In genomic region chr5:49755531-49755930, GRCm38 (mm10) we compare ENCODE assay signal across 25 mouse cellular contexts.
"Had no signal": no experiment of that assay in that cellular context is flagged by ENCODE, and none has a peak within 500 bp of the region (broad histone marks: within the 10 kb centered on the region; RNA-seq: fewer than 3 reads in every experiment).

No protein-coding gene starts in this region.

- H3K9me3 ChIP-seq: limb, embryonic 12.5 days; liver, embryonic 12.5 days; liver, embryonic 15.5 days; lung, embryonic 15.5 days; megakaryocyte, embryonic 14.5 days; midbrain, embryonic 10.5 days; neural tube, embryonic 12.5 days; neural tube, embryonic 15.5 days had no signal

- H3K9ac ChIP-seq: limb, embryonic 12.5 days; liver, embryonic 12.5 days; liver, embryonic 15.5 days; lung, embryonic 15.5 days; neural tube, embryonic 12.5 days; neural tube, embryonic 15.5 days had no signal

- H3K36me3 ChIP-seq: limb, embryonic 12.5 days; liver, embryonic 12.5 days; liver, embryonic 15.5 days; lung, embryonic 15.5 days; midbrain, embryonic 10.5 days; neural tube, embryonic 12.5 days; neural tube, embryonic 15.5 days had no signal

- ATAC-seq: liver, embryonic 12.5 days had no signal

- H3K4me1 ChIP-seq: limb, embryonic 12.5 days; liver, embryonic 12.5 days; liver, embryonic 15.5 days; lung, embryonic 15.5 days; megakaryocyte, embryonic 14.5 days; midbrain, embryonic 10.5 days; neural tube, embryonic 12.5 days; neural tube, embryonic 15.5 days had no signal

- H3K4me3 ChIP-seq: layer of hippocampus, adult 2 months; left cerebral cortex, adult 2 months; limb, embryonic 12.5 days; liver, embryonic 12.5 days; liver, embryonic 15.5 days; lung, embryonic 15.5 days; megakaryocyte, embryonic 14.5 days; midbrain, embryonic 10.5 days; neural tube, embryonic 12.5 days; neural tube, embryonic 15.5 days had no signal

- H3K4me2 ChIP-seq: limb, embryonic 12.5 days; liver, embryonic 12.5 days; liver, embryonic 15.5 days; lung, embryonic 15.5 days; neural tube, embryonic 12.5 days; neural tube, embryonic 15.5 days had no signal

- H3K27ac ChIP-seq: layer of hippocampus, adult 2 months; left cerebral cortex, adult 2 months; limb, embryonic 12.5 days; liver, embryonic 12.5 days; liver, embryonic 15.5 days; lung, embryonic 15.5 days; midbrain, embryonic 10.5 days; neural tube, embryonic 12.5 days; neural tube, embryonic 15.5 days had no signal

- DNase-seq: kidney, adult 18-20 months; kidney, adult 9 months; kidney, postnatal 14 days; kidney, postnatal 4 days; layer of hippocampus, postnatal 36 days; liver; lung, adult 18-20 months; lung, postnatal 10 days; lung, postnatal 36 days; midbrain, embryonic 14.5 days; retina, postnatal 1 day; right cerebral cortex, postnatal 25 days; spleen, adult 18-20 months; thymus, adult 18-20 months; thymus, postnatal 4 days had no signal

- H3K27me3 ChIP-seq: limb, embryonic 12.5 days; liver, embryonic 12.5 days; liver, embryonic 15.5 days; lung, embryonic 15.5 days; megakaryocyte, embryonic 14.5 days; neural tube, embryonic 12.5 days; neural tube, embryonic 15.5 days had no signal
